Mouse (Mus musculus) left cerebral cortex, postnatal 10 days (tissue): ENCODE measurements around the gene Samd4. TPM values are rescaled to one million over a fixed set of nuclear protein-coding genes. Genes with fewer than 3 reads are reported as not detected.
A peak's percentile ranks its signal among the peaks of the same experiment; 100 is the strongest.

Experiments
- DNase-seq, 2 experiments: peaks; one replicate each; pipeline ENCODE4 v3.0.0; 2021 to 2022; ENCODE audit warnings: low spot score in 2 of 2, mixed read lengths in 1 of 2; ENCODE audit errors: extremely low spot score in 1 of 2
- intact Hi-C: fragments of 180-260 bp; cut with DNase I; formaldehyde crosslinking; loops from one replicate; pipeline ENCODE4 v1.15.1; 2025
- microRNA-seq: library from miRNA; unstranded; fragments of <30 nt; microRNA quantifications from one replicate; pipeline ENCODE4 v1.2.0, GENCODE M21; 2022
- total RNA-seq, 2 experiments: library from RNA; stranded (reverse); gene quantifications; 2 replicates each; pipeline ENCODE4 v1.2.3; 2021

The Samd4 gene
- total RNA-seq, 2 experiments from 2014 or later = 20.5 to 22.8 TPM

GRCm38 (mm10) chr14:47115154-47115553 is 232.5 kb downstream of the Samd4 start:
- DNase-seq = no peak

GRCm38 (mm10) chr14:47116062-47116762 is 233.6 kb downstream of the Samd4 start:
- intact Hi-C loops = no loop called here
- DNase-seq = no peak

More at GRCm38 (mm10) chr14:47115154-47115553, 232.5 kb downstream of the Samd4 start:
- intact Hi-C loops = no loop called here

- intact Hi-C loops = no loop called here
- DNase-seq = no peak
These were observed 234.9 kb downstream of the Samd4 start for GRCm38 (mm10) chr14:47117522-47117921.

GRCm38 (mm10) chr14:47127987-47128386 is 245.3 kb downstream of the Samd4 start:
- intact Hi-C loops = no loop called here

GRCm38 (mm10) chr14:47133948-47134347 is 251.3 kb downstream of the Samd4 start:
- DNase-seq = no peak
- intact Hi-C loops = no loop called here

More at GRCm38 (mm10) chr14:47127987-47128386, 245.3 kb downstream of the Samd4 start:
- peak in 1 of 2 experiments; percentile 3 for DNase-seq

- no peak for DNase-seq
- intact Hi-C loops = no loop called here
These were observed 254.0 kb downstream of the Samd4 start for GRCm38 (mm10) chr14:47136637-47137036.

GRCm38 (mm10) chr14:47138853-47139252 is 256.2 kb downstream of the Samd4 start:
- intact Hi-C loops = no loop called here

GRCm38 (mm10) chr14:47144326-47144725 is 261.7 kb downstream of the Samd4 start:
- intact Hi-C loops = no loop called here
- DNase-seq = no peak

More at GRCm38 (mm10) chr14:47138853-47139252, 256.2 kb downstream of the Samd4 start:
- no peak for DNase-seq

- intact Hi-C loops = no loop called here
These were observed 268.7 kb downstream of the Samd4 start for GRCm38 (mm10) chr14:47151306-47151705.

GRCm38 (mm10) chr14:47154303-47154702 is 271.6 kb downstream of the Samd4 start:
- DNase-seq = no peak
- intact Hi-C loops = no loop called here

More at GRCm38 (mm10) chr14:47151306-47151705, 268.7 kb downstream of the Samd4 start:
- DNase-seq = no peak

Small RNA genes within 50 kb of the gene (microRNA-seq; reads per million reads assigned to microRNA genes)
- gene Mir378c = 1.7 reads per million

Other genes starting within 250 kb of the Samd4 start
- 1 to 10 TPM; 1.9 to 2.0 TPM for gene Cdkn3, start 122.3 kb upstream of the Samd4 start, total RNA-seq
- 10 to 100 TPM; 79.9 to 83.6 TPM for gene Cnih1, start 94.4 kb upstream of the Samd4 start, total RNA-seq
- gene Gmfb, start 60.6 kb upstream of the Samd4 start, total RNA-seq = 100 to 1,000 TPM; 155 to 165 TPM
- gene Cgrrf1, start 50.7 kb upstream of the Samd4 start, total RNA-seq = 10 to 100 TPM; 11.5 to 13.9 TPM